Mouse (Mus musculus): ENCODE measurements around the gene Zfp605. TPM values are rescaled to one million over a fixed set of nuclear protein-coding genes. Genes with fewer than 3 reads are reported as not detected.
"Not testable (repeated sequence)": the region's sequence is repeated elsewhere in the genome, so short reads cannot be mapped to it uniquely, and the experiment has no call there.

Gene Zfp605
- 16.0 and 16.9 TPM in 2 replicates for polyA plus RNA-seq (2015; fragmentation: Nextera tagmentation; extraction: Ambion mirVana)

DNA sequence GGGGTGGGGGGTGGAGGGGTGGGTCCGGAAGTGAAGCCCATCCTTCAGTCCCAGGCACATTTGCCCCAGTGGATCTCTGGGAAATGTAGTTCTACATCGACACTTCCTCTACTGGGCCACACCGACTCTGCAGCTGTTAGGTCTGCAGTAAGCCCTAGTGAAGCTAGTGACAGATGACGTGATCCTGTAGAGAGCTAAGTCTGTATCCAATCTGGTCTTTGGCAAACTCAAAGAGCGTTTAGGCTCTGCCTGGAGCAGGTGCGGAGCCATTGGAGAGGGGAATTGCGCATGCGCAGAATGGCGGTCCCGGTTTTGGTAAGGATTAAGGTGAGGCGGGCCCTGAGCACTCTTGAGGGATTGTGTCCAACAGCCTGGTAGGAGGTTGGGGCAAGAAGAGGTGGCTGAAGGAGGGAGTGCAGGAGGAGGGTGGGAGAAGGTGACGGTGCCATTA, at the start of gene Zfp605:
TSS of gene Zfp605 (plus strand) at position 102 of the 451 bp plus-strand sequence.
- Histone ChIP-seq H3K27me3 (no peaks in the 10 kb centered on the region), H3K36me3 (peaks cover 43% of the 10 kb centered on the region), H3K4me2 (replicated peaks) (peak within 1 kb of the TSS; percentile 73), H3K9ac (replicated peaks) (peak within 1 kb of the TSS; percentile 71), H3K4me1 (replicated peaks) (peaks cover 20% of the 10 kb centered on the region), H3K9me3 (no peaks in the 10 kb centered on the region), H3K4me3 (replicated peaks) (peak within 1 kb of the TSS; percentile 54), H3K27ac (peak within 1 kb of the TSS; percentile 95)
- peak; percentile 76 for ATAC-seq
- under 1% methylated on average over 12 of the region's 12 CpGs for whole genome bisulfite sequencing

- H3K4me2 ChIP-seq (replicated peaks); H3K27me3 ChIP-seq; H3K4me3 ChIP-seq (replicated peaks); H3K36me3 ChIP-seq; H3K27ac ChIP-seq; ATAC-seq; H3K9ac ChIP-seq (replicated peaks); H3K4me1 ChIP-seq (replicated peaks): not testable (repeated sequence)
- 81% methylated on average over 2 of the region's 2 CpGs for WGBS
- peaks cover 23% of the 10 kb centered on the region for H3K9me3 ChIP-seq
These were observed 37.5 kb upstream of the Zfp605 start, which contains the start of gene Gm17655 for GRCm38 (mm10) chr5:110072413-110072812. Gm17655 (minus strand) TSS chr5:110072513.

DNA sequence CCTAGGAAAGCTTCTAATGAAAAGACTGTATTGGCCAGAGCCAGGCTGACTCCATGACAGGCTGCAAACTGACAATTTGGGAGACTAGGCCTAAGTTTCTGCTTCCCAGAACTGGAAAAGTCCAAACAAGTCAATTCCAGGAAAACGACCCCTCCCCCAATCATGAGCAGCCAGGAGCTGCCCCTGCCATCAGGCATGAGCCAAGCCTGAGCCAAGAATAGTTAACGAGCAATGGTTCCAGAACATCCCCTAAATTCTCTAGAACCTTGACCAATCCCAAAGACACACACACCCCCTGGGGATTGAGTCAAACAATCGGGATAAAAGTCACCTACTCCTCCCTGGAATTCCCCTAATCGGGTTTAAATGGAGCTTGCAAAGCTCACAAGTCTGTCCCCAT, 26.9 kb upstream of the Zfp605 start:
- 80% methylated on average over 4 of the region's 4 CpGs for WGBS
- no peak for ATAC-seq

DNA sequence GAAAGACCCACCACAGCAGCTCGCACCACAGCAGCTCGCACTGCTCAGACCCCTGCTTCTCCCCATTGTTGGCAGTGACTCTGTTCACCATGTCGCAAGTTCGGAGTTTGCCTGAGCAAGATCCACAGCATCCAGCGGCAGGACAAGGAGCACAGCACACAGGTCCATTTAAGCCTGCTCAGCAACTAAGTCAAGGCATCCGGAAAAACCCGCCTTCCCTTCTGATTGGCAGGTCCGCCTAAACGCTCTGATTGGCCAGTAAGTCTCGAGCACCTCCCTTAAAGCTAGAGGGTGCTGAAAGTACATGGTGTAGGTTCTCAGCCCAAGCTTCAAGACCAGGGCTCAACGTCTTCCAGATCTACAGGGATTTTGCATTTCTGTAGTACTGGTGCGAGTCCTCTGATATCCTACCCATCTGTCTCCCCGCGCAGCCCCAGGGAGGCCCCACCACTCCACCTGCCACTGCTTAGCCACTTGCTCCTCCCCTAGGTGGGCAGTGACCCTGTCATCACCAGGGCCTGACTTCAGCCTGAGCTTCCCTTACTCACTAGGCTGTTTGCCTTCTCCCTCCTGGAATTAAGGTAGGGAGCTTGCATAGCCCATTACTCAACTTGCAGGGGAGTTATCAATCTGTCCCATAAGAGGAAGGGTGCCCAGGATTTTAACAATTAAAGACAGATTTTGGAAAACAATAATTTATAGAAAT, 23.6 kb upstream of the Zfp605 start:
- WGBS = 42% methylated on average over 14 of the region's 14 CpGs
- Histone ChIP-seq H3K36me3 (no peaks in the 10 kb centered on the region), H3K9ac (replicated peaks) (no peak overlapping the region), H3K4me2 (replicated peaks) (no peak overlapping the region), H3K27ac (no peak overlapping the region), H3K4me1 (replicated peaks) (no peaks in the 10 kb centered on the region), H3K4me3 (replicated peaks) (no peak overlapping the region), H3K27me3 (no peaks in the 10 kb centered on the region), H3K9me3 (peaks cover 1% of the 10 kb centered on the region; the same call in 1 of the 2 replicates)
- no peak for ATAC-seq

More for the DNA sequence above, 26.9 kb upstream of the Zfp605 start:
- Histone ChIP-seq H3K27ac (no peak overlapping the region), H3K4me3 (replicated peaks) (no peak overlapping the region), H3K9ac (replicated peaks) (no peak overlapping the region), H3K36me3 (peaks cover 9% of the 10 kb centered on the region; the same call in 1 of the 2 replicates), H3K27me3 (no peaks in the 10 kb centered on the region), H3K4me2 (replicated peaks) (no peak overlapping the region), H3K4me1 (replicated peaks) (no peaks in the 10 kb centered on the region), H3K9me3 (peaks cover 16% of the 10 kb centered on the region)

GRCm38 (mm10) chr5:110091546-110091945, 18.3 kb upstream of the Zfp605 start:
- no peaks in the 10 kb centered on the region for H3K36me3 ChIP-seq
- no peaks in the 10 kb centered on the region for H3K27me3 ChIP-seq
- H3K4me1 ChIP-seq (replicated peaks) = 0 out of 2 replicates have a peak, but pooled peaks cover 6% of the 10 kb centered on the region
- no peaks in the 10 kb centered on the region for H3K9me3 ChIP-seq
- 83% methylated on average over 2 of the region's 2 CpGs for WGBS
- no peak for ATAC-seq
- H3K4me2 ChIP-seq (replicated peaks) = no peak overlapping the region
- no peak overlapping the region for H3K4me3 ChIP-seq (replicated peaks)
- H3K9ac ChIP-seq (replicated peaks) = no peak overlapping the region
- no peak overlapping the region for H3K27ac ChIP-seq

DNA sequence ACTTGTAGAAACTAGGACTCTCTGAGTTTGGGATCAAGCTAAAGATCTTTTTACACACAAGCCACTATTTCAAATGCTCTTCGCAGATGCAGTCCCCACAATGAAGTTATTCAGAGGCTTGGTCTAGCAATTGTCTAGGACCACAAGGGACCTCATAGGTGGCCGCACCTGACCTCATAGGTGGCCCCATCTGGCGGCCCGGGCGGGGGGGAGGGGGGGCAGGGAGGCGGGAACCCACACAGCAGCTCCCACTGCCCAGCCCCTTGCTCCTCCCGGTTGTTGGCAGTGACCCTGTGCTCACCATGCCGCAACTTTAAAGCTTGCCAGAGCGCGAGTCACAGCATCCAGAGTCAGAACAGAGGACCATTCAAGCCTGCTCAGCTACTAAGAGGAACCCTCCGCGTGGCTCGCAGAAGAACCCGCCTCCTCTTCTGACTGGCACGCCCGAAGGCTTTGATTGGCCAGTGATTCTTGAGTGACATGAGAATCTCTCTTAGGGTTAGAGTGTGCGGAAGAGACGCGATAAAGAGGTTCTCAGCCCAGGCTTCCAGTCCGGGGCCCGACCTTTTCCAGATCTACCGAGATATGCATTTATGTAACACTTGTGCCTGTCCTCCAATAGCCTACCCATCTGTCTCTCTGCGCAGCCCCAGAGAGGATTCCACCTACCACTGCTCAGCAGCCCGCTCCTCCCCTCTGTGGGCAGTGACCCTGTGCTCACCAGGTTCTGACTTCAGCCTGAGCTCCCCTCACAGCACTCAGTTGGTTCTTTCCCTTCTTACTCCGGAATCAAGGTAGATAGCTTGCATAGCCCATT, 15.7 kb upstream of the Zfp605 start, which contains the start of gene Gm35315:
TSS of gene Gm35315 (minus strand) at position 391 of the 817 bp plus-strand sequence.
- no peaks in the 10 kb centered on the region for H3K9me3 ChIP-seq
- ATAC-seq = peak; percentile 97
- 0 out of 2 replicates have a peak, but pooled peaks cover 6% of the 10 kb centered on the region for H3K4me1 ChIP-seq (replicated peaks)
- peak within 1 kb of the TSS; percentile 69 for H3K4me2 ChIP-seq (replicated peaks)
- no peaks in the 10 kb centered on the region for H3K27me3 ChIP-seq
- WGBS = 1% methylated on average over 25 of the region's 25 CpGs
- H3K27ac ChIP-seq = no peak within 1 kb of the TSS
- no peaks in the 10 kb centered on the region for H3K36me3 ChIP-seq
- peak within 1 kb of the TSS; percentile 50 for H3K4me3 ChIP-seq (replicated peaks)
- peak within 1 kb of the TSS; percentile 63 for H3K9ac ChIP-seq (replicated peaks)

- H3K4me1 ChIP-seq (replicated peaks) = 0 out of 2 replicates have a peak, but pooled peaks cover 8% of the 10 kb centered on the region
- H3K27ac ChIP-seq = no peak overlapping the region
- H3K27me3 ChIP-seq = no peaks in the 10 kb centered on the region
- H3K9ac ChIP-seq (replicated peaks) = peak overlapping the region; percentile 63
- peak overlapping the region; percentile 69 for H3K4me2 ChIP-seq (replicated peaks)
- peak; percentile 15 for ATAC-seq
- WGBS = 6% methylated on average over 4 of the region's 4 CpGs
- no peaks in the 10 kb centered on the region for H3K9me3 ChIP-seq
- peak overlapping the region; percentile 50 for H3K4me3 ChIP-seq (replicated peaks)
- no peaks in the 10 kb centered on the region for H3K36me3 ChIP-seq
These were observed 15.1 kb upstream of the Zfp605 start for GRCm38 (mm10) chr5:110094847-110095213.

GRCm38 (mm10) chr5:110098991-110099477, 10.9 kb upstream of the Zfp605 start:
- Histone ChIP-seq H3K9ac (replicated peaks) (no peak overlapping the region), H3K27me3 (0 out of 2 replicates have a peak, but pooled peaks cover 7% of the 10 kb centered on the region), H3K4me2 (replicated peaks) (no peak overlapping the region), H3K4me3 (replicated peaks) (no peak overlapping the region), H3K4me1 (replicated peaks) (peaks cover 29% of the 10 kb centered on the region), H3K27ac (no peak overlapping the region), H3K36me3 (peaks cover 19% of the 10 kb centered on the region), H3K9me3 (no peaks in the 10 kb centered on the region)
- 26% methylated on average over 1 of the region's 1 CpGs for WGBS
- ATAC-seq = no peak

- peaks cover 27% of the 10 kb centered on the region for H3K36me3 ChIP-seq
- H3K4me1 ChIP-seq (replicated peaks) = peaks cover 25% of the 10 kb centered on the region
- 0 out of 2 replicates have a peak, but pooled peaks cover 7% of the 10 kb centered on the region for H3K27me3 ChIP-seq
- ATAC-seq = no peak
- H3K9me3 ChIP-seq = no peaks in the 10 kb centered on the region
- peak within 1 kb of the TSS; percentile 66 for H3K4me2 ChIP-seq (replicated peaks)
- peak within 1 kb of the TSS; percentile 36; the same call in 1 of the 2 replicates for H3K4me3 ChIP-seq (replicated peaks)
- WGBS = 6% methylated on average over 25 of the region's 25 CpGs
- H3K9ac ChIP-seq (replicated peaks) = no peak within 1 kb of the TSS; the same call in none of the 2 replicates
- H3K27ac ChIP-seq = no peak within 1 kb of the TSS
These were observed 10.0 kb upstream of the Zfp605 start, which contains the start of gene Plcxd1 for GRCm38 (mm10) chr5:110099656-110100580. Plcxd1 (plus strand) TSS chr5:110099969.

DNA sequence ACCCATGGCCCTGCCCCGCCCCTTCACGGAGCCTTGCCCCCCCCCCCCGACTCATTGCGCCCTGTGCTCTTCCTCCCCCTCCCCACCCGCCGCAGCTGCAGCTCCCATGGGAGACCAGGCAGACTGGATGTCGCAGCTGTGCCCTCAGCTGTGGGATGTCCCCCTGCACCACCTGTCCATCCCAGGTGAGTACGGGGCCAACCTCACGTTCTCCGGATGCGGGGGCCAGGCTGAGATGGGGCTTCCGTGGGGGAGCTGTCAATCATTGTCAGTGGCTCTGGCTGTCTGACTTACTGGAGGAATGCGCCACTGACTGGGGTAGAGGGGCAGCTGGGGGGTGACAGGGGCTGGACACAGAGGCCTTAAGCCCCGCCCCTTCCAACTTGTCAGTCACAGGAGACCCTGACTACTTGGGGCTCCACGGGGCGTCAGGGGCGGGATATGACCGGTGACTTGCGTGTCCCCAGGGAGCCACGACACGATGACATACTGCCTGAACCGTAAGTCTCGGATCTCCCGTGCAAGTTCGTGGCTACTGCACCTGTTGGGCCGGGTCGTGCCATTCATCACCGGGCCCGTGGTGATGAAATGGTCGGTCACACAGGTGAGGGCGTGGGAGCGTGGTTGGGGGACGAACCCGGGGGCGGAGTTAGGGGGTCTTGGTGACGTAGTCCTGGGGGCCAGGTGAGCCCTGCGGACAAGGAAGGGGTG, 8.8 kb upstream of the Zfp605 start:
- Histone ChIP-seq H3K36me3 (peaks cover 38% of the 10 kb centered on the region), H3K9ac (replicated peaks) (peak overlapping the region; percentile 49), H3K9me3 (no peaks in the 10 kb centered on the region), H3K27me3 (0 out of 2 replicates have a peak, but pooled peaks cover 7% of the 10 kb centered on the region), H3K27ac (no peak overlapping the region), H3K4me2 (replicated peaks) (peak overlapping the region; percentile 66), H3K4me3 (replicated peaks) (peak overlapping the region; percentile 36), H3K4me1 (replicated peaks) (peaks cover 26% of the 10 kb centered on the region)
- peak; percentile 21 for ATAC-seq
- WGBS = under 1% methylated on average over 35 of the region's 37 CpGs

Data from midbrain, embryonic 13.5 days (tissue).